Mouse (Mus musculus) left cerebral cortex, adult 18-20 months (tissue): ENCODE data around the gene Acer3. TPM values are rescaled to one million over a fixed set of nuclear protein-coding genes. Genes with fewer than 3 reads are reported as not detected.

ENCODE experiments used
- DNase-seq, 2 experiments: peaks; one replicate each; pipeline ENCODE4 v3.0.0; 2021 to 2022; ENCODE audit warnings: low spot score in 2 of 2, mixed read lengths in 1 of 2
- long read RNA-seq, 2 experiments: library from polyadenylated mRNA; stranded (forward); transcript quantifications; one replicate each; pipeline ENCODE4 v2.0.0; 2021
- total RNA-seq, 2 experiments: library from RNA; stranded (reverse); gene quantifications; 2 replicates each; pipeline ENCODE4 v1.2.3; 2021

Gene Acer3
- total RNA-seq: 10 to 100 TPM; 20.8 to 25.0 TPM
- long read RNA-seq, experiment 1, full-length matches to known transcripts: 8 of 12 reads
- long read RNA-seq, experiment 1, partial matches to known transcripts: 0 of 12 reads
- long read RNA-seq, experiment 1, other reads (novel, unspliced or antisense): 4 of 12 reads
- long read RNA-seq, experiment 2, full-length matches to known transcripts: 3 of 4 reads
- long read RNA-seq, experiment 2, partial matches to known transcripts: 0 of 4 reads
- long read RNA-seq, experiment 2, other reads (novel, unspliced or antisense): 1 of 4 reads

- DNase-seq: no peak
Observed at GRCm38 (mm10) chr7:98321083-98321482, at the start of gene Acer3. Gene Acer3 (minus strand): TSS chr7:98321208.

- DNase-seq: no peak
Observed at GRCm38 (mm10) chr7:98369762-98370369, 48.9 kb upstream of the Acer3 start.

GRCm38 (mm10) chr7:98361662-98362061 is 40.7 kb upstream of the Acer3 start:
- no peak for DNase-seq

- DNase-seq: peak; percentile 73 to 80
Observed at GRCm38 (mm10) chr7:98361063-98361652, 40.1 kb upstream of the Acer3 start, which contains the start of gene Tsku. Gene Tsku (minus strand): TSS chr7:98361328.

GRCm38 (mm10) chr7:98360621-98360990 is 39.6 kb upstream of the Acer3 start:
- DNase-seq: no peak

- no peak for DNase-seq
Observed at GRCm38 (mm10) chr7:98359951-98360620, 39.1 kb upstream of the Acer3 start.

- DNase-seq: no peak
Observed at GRCm38 (mm10) chr7:98358016-98358415, 37.0 kb upstream of the Acer3 start.

GRCm38 (mm10) chr7:98357324-98357723 is 36.3 kb upstream of the Acer3 start:
- no peak for DNase-seq

- no peak for DNase-seq
Observed at GRCm38 (mm10) chr7:98354921-98355310, 33.9 kb upstream of the Acer3 start.

- no peak for DNase-seq
Observed at GRCm38 (mm10) chr7:98354160-98354920, 33.3 kb upstream of the Acer3 start.

GRCm38 (mm10) chr7:98353616-98354015 is 32.6 kb upstream of the Acer3 start:
- DNase-seq: no peak

GRCm38 (mm10) chr7:98351523-98351922 is 30.5 kb upstream of the Acer3 start:
- DNase-seq: no peak

GRCm38 (mm10) chr7:98349821-98350220 is 28.8 kb upstream of the Acer3 start:
- DNase-seq: no peak

- peak; percentile 82 to 93 for DNase-seq
Observed at GRCm38 (mm10) chr7:98349096-98349495, 28.1 kb upstream of the Acer3 start.

- peak; percentile 65 to 69 for DNase-seq
Observed at GRCm38 (mm10) chr7:98348043-98348442, 27.0 kb upstream of the Acer3 start.

GRCm38 (mm10) chr7:98347471-98347870 is 26.5 kb upstream of the Acer3 start:
- no peak for DNase-seq

- DNase-seq: no peak
Observed at GRCm38 (mm10) chr7:98345036-98345435, 24.0 kb upstream of the Acer3 start.

- peak; percentile 19 to 35 for DNase-seq
Observed at GRCm38 (mm10) chr7:98344361-98344760, 23.4 kb upstream of the Acer3 start.

- no peak for DNase-seq
Observed at GRCm38 (mm10) chr7:98342249-98342648, 21.2 kb upstream of the Acer3 start.

- DNase-seq: peak; percentile 73 to 78
Observed at GRCm38 (mm10) chr7:98341475-98341874, 20.5 kb upstream of the Acer3 start.

- DNase-seq: no peak
Observed at GRCm38 (mm10) chr7:98340343-98340742, 19.3 kb upstream of the Acer3 start.
